Mouse (Mus musculus) ES-Bruce4 (cell line): ENCODE measurements around the gene Ovol1. TPM values are rescaled to one million over a fixed set of nuclear protein-coding genes. Genes with fewer than 3 reads are reported as not detected.

Source experiments
- H3K27ac ChIP-seq: 2 replicates; pipeline ENCODE4 v1.5.1; 2012; ENCODE audit warnings: low read length, inconsistent platforms; ENCODE audit not compliant: insufficient read depth
- H3K27me3 ChIP-seq: 2 replicates; pipeline ENCODE4 v1.6.1; 2012; ENCODE audit warnings: mild to moderate bottlenecking, low read length, inconsistent platforms; ENCODE audit not compliant: control insufficient read depth, poor library complexity, insufficient read depth, severe bottlenecking
- H3K36me3 ChIP-seq: 2 replicates; pipeline ENCODE4 v1.6.1; 2012; ENCODE audit warnings: inconsistent platforms, mild to moderate bottlenecking, low read length, moderate library complexity; ENCODE audit not compliant: control insufficient read depth, poor library complexity, insufficient read depth, severe bottlenecking
- H3K4me1 ChIP-seq: one replicate; pipeline ENCODE4 v1.8.1; 2011; ENCODE audit warnings: low read length; ENCODE audit not compliant: control insufficient read depth, insufficient read depth
- H3K4me3 ChIP-seq: 2 replicates; pipeline ENCODE4 v1.5.1; 2011; ENCODE audit warnings: low read depth, mild to moderate bottlenecking, low read length
- H3K9ac ChIP-seq: 2 replicates; pipeline ENCODE4 v1.6.1; 2012; ENCODE audit warnings: low read depth, mild to moderate bottlenecking, inconsistent platforms; ENCODE audit not compliant: poor library complexity, severe bottlenecking
- H3K9me3 ChIP-seq: replicated peaks from 2 replicates; pipeline ENCODE4 v1.6.1; 2012; ENCODE audit warnings: mild to moderate bottlenecking, low read length, inconsistent platforms; ENCODE audit not compliant: control insufficient read depth, poor library complexity, insufficient read depth, severe bottlenecking
- CTCF ChIP-seq: IDR thresholded peaks from one replicate; pipeline ENCODE4 v1.8.1; 2011; ENCODE audit warnings: low read depth, low read length
- EP300 ChIP-seq: IDR thresholded peaks from 2 replicates; pipeline ENCODE4 v1.6.1; 2011; ENCODE audit warnings: low read depth, low read length; ENCODE audit not compliant: insufficient read depth
- POLR2A ChIP-seq: IDR thresholded peaks from one replicate; pipeline ENCODE4 v1.8.1; 2011; ENCODE audit warnings: low read length; ENCODE audit not compliant: insufficient read depth
- polyA plus RNA-seq: library from polyadenylated mRNA; stranded (reverse); fragments of >200 nt; gene quantifications from 2 replicates; pipeline ENCODE4 v1.2.4, GENCODE M21; 2011; ENCODE audit warnings: low read depth; ENCODE audit not compliant: missing spikeins, insufficient read depth, insufficient read length

Gene Ovol1
- polyA plus RNA-seq, 1 experiment, result 0.46 TPM

DNA sequence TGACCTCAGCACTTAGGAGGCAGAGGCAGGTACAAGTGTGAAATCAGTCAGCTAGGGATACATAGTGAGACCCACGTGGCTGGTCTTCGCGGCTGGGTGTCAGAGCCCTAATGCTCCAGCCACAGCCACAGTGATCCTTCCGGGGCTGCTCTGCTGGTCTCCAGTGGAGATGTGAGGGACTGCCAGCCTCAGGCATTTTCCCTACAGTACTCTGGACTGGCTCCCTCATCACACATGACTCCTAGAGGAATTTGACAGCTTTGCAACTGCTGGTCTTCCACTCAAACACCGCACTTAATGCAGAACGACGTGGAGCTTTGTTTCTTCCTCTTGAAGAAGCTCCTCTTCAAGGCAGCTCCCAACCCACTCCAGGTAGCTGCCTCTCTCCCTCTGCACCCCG is 45.8 kb upstream of the Ovol1 start:
- Histone ChIP-seq H3K4me3 (no peak overlapping the region), H3K27me3 (no peaks in the 10 kb centered on the region), H3K36me3 (peaks cover 41% of the 10 kb centered on the region), H3K9me3 (no peaks in the 10 kb centered on the region), H3K4me1 (no peaks in the 10 kb centered on the region), H3K9ac (no peak overlapping the region), H3K27ac (no peak overlapping the region)
- TF ChIP-seq POLR2A (no peak), EP300 (no peak), CTCF (no peak)

DNA sequence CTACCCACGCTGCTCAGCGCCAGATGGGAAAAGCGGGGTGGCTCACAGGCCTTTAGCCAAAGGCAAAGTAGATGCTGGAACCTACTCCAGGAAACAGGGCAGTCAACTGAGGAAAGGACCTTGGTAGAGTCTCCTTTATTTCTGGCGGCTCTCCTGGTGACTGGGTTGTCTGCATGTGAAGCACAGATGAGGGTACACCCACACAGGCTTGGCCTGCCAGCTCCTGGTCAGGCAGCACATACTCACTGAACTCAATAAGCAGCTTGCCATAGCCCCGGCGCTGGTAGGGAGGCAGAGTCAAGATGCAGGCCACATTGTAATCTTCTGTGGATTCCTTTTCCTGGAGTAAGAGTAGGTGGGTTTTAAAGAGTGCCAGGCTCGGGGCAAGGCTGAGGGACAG is 44.7 kb upstream of the Ovol1 start:
- Histone ChIP-seq H3K4me1 (no peaks in the 10 kb centered on the region), H3K9me3 (no peaks in the 10 kb centered on the region), H3K27ac (no peak overlapping the region), H3K27me3 (no peaks in the 10 kb centered on the region), H3K9ac (no peak overlapping the region), H3K36me3 (peaks cover 41% of the 10 kb centered on the region), H3K4me3 (no peak overlapping the region)
- TF ChIP-seq CTCF (no peak), POLR2A (no peak), EP300 (no peak)

DNA sequence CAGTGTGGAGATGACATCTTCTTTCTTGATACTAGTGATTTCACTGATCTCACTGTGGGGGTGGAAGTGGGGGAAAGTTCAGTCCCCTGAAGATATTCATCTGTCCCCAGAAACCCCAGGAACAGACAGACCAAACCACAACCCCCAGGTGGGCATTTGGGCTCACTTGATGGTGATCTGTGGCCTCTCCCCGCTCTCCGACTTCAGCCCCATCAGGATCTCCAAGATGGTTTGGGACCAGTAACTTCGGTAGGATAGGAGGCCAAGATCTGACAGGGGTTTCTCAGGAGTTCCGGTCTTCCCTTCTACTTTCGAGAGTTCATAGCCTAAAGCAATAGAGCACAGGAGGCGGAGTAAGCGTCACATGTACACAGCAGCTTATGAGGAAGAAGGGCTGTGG is 43.2 kb upstream of the Ovol1 start:
- Histone ChIP-seq H3K4me3 (no peak overlapping the region), H3K9ac (no peak overlapping the region), H3K27me3 (no peaks in the 10 kb centered on the region), H3K36me3 (peaks cover 38% of the 10 kb centered on the region), H3K27ac (no peak overlapping the region), H3K9me3 (no peaks in the 10 kb centered on the region), H3K4me1 (no peaks in the 10 kb centered on the region)
- no peak for TF ChIP-seq CTCF
- no peak for TF ChIP-seq POLR2A
- TF ChIP-seq EP300, result no peak

DNA sequence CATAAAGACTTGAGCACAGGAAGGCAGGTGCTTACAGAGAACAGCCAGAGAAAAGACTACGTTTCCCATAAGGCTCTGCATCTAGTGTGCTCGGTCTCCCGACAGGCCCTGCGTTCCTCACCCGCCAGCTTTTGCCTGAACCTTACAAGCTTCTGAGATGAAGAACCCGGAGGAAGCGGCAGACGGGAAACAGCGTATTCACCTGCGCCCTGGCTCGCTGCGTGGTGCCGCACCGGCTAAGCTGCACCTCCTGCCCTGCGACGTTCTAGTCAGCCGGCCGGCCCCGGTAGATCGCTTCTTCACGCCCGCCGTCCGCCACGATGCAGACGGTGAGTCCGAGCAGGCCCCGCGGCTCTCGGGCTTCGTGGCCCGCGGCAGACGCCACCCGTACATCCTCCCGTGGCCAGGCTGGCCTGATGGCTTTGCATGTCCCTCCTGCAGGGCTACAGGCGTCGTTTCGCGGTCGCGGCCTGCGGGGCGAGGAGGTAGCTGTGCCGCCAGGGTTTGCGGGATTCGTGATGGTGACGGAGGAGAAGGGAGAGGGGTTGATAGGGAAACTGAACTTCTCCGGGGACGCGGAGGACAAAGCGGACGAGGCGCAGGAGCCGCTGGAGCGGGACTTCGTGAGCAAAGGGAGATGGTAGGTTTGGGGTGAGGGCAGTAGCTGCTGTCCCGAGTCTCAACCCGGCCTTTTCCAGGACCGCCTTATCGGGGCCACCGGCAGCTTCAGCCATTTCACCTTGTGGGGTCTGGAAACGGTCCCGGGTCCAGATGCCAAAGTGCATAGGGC is 41.5 kb upstream of the Ovol1 start, which contains the start of gene Rnaseh2c:
TSS of gene Rnaseh2c (plus strand) at position 122 of the 790 bp plus-strand sequence.
- TF ChIP-seq CTCF (no peak), POLR2A (peak; percentile 84), EP300 (0 out of 2 replicates have a peak, but pooled peaks have one; percentile 42)
- H3K9me3 ChIP-seq, result no peaks in the 10 kb centered on the region
- H3K27me3 ChIP-seq, result no peaks in the 10 kb centered on the region
- no peaks in the 10 kb centered on the region for H3K4me1 ChIP-seq
- peak within 1 kb of the TSS; percentile 80 for H3K4me3 ChIP-seq
- peaks cover 24% of the 10 kb centered on the region for H3K36me3 ChIP-seq
- H3K9ac ChIP-seq, result peak within 1 kb of the TSS; percentile 82
- H3K27ac ChIP-seq, result peak within 1 kb of the TSS; percentile 42

DNA sequence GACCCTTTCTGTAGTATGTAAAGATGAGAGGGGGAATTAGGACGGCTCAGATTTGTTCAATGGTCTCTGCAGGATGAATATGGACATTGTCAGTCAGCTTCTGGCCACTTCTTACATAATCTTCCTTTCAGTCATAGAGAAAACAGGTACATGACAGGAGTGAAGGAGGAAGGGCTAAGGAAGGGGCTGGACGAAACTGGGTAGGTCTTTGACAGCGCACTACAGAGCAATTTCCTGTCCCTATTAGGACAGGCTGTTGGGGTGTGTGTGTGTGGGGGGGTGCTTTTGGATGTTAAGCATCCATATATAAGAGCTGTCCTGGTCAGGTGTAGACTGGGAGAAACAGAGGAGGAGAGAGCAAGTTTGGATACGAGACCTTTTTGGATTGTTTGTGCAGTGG is 38.8 kb upstream of the Ovol1 start:
- Histone ChIP-seq H3K27ac (no peak overlapping the region), H3K4me1 (no peaks in the 10 kb centered on the region), H3K4me3 (no peak overlapping the region), H3K36me3 (peaks cover 8% of the 10 kb centered on the region), H3K9ac (no peak overlapping the region), H3K27me3 (no peaks in the 10 kb centered on the region), H3K9me3 (no peaks in the 10 kb centered on the region)
- TF ChIP-seq CTCF, result no peak
- no peak for TF ChIP-seq POLR2A
- TF ChIP-seq EP300, result no peak

DNA sequence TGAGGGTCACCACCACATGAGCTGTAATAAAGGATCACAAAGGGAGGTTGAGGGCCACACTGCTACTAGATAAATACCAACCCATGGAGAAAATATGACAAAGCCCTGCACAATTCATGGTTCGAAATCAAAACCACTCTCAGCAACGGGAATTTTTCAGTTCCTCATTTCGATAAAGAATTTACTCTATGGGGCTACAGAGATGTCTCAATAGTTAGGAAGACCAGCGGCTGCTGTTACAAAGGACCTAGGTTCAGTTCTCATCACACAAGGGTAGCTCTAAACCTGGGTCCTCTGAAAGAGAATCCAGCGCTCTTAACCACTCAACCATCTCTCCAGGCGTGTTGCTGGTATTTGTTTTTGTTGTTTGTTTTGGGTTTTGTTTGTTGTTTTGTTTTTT is 31.4 kb upstream of the Ovol1 start:
- TF ChIP-seq EP300 (no peak), CTCF (no peak), POLR2A (no peak)
- H3K9ac ChIP-seq, result no peak overlapping the region

More for the DNA sequence above, 31.4 kb upstream of the Ovol1 start:
- no peak overlapping the region for H3K27ac ChIP-seq
- H3K9me3 ChIP-seq, result no peaks in the 10 kb centered on the region
- H3K4me1 ChIP-seq, result no peaks in the 10 kb centered on the region
- H3K36me3 ChIP-seq, result no peaks in the 10 kb centered on the region
- no peaks in the 10 kb centered on the region for H3K27me3 ChIP-seq
- H3K4me3 ChIP-seq, result no peak overlapping the region
